Mouse (Mus musculus): ENCODE data around the gene AC131692.1.

DNA sequence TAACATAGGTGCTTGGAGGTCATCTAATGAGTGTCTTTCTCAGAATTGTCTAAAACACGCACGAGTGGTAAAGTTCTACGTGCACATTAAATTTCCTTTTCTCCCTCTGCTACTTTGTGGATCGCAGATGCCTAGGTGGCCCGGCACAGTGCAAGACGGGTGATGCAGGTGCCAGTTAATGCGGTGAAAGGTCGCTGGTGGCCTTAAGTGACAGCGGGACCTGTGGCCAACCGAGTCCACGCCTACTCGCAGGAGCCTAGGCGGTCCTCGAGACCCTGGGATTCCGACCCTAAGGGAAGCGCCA, 46.1 kb downstream of the AC131692.1 start:
- TF ChIP-seq CTCF (IDR thresholded peaks at IDR 0.05; ENCODE audit: borderline replicate concordance, extremely low read depth, insufficient read depth, insufficient read length) = no peak
- no peak for TF ChIP-seq POLR2A (IDR thresholded peaks at IDR 0.05; ENCODE audit: borderline replicate concordance, extremely low read depth, insufficient read depth, insufficient read length, poor library complexity, severe bottlenecking)

Data from brain, embryonic 14.5 days (tissue).